Mouse (Mus musculus): ENCODE results near the gene Ipo11.

DNA sequence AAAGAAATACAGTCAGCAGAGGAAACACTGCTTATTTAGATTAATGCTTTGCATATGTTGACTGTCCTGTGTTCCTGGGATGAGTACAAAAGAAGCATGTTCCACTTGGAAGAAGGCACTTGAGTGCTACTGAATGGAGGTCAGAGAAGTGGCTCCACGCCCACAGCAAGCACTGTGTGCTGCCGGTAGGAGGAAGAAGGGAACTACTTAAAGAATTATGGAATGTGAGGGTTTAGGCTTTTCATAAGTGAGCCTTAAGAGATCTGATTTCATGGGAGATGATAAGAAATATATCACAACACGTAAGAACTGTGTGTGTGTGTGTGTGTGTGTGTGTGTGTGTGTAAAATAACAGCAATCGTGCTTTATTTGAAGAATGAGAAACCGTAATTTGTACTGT lies 129.5 kb downstream of the Ipo11 start:
- TF ChIP-seq POLR2A (IDR thresholded peaks at IDR 0.05; ENCODE audit: borderline replicate concordance, extremely low read depth, low read depth, low read length) (no peak), CTCF (IDR thresholded peaks at IDR 0.05; ENCODE audit: insufficient read depth, low read length) (no peak)
